Mouse (Mus musculus) MEL (cell line): ENCODE data around the gene Pde3a. TPM values are rescaled to one million over a fixed set of nuclear protein-coding genes. Genes with fewer than 3 reads are reported as not detected.

ENCODE experiments used
- DNase-seq: peaks from one replicate; pipeline ENCODE4 v3.0.0; 2011; ENCODE audit warnings: low read depth, low spot score
- H3K27ac ChIP-seq: 2 replicates; pipeline ENCODE4 v1.5.1; 2012; ENCODE audit warnings: low read depth, mild to moderate bottlenecking, control low read depth, low read length, moderate library complexity; ENCODE audit not compliant: control insufficient read depth
- H3K27me3 ChIP-seq, 2 experiments: fragments of 150-350 bp in 1 of 2; sonication (generic) in 1 of 2; 2 replicates each; pipeline ENCODE4 v1.6.1; 2012; ENCODE audit warnings: low read length in 2 of 2, mild to moderate bottlenecking in 2 of 2, improper control_type of control experiment in 1 of 2, moderate library complexity in 1 of 2; ENCODE audit not compliant: insufficient read depth in 2 of 2, control insufficient read depth in 1 of 2
- H3K36me3 ChIP-seq, 2 experiments: 2 replicates each; pipeline ENCODE4 v1.6.1; 2012 to 2014; ENCODE audit warnings: low read length in 2 of 2, improper control_type of control experiment in 1 of 2, inconsistent platforms in 1 of 2, mild to moderate bottlenecking in 1 of 2; ENCODE audit not compliant: insufficient read depth in 2 of 2, control insufficient read depth in 1 of 2
- H3K4me1 ChIP-seq, 2 experiments: fragments of 150-350 bp in 1 of 2; sonication (generic) in 1 of 2; 2 replicates each; pipeline ENCODE4 v1.6.1; 2012; ENCODE audit warnings: low read length in 2 of 2, improper control_type of control experiment in 1 of 2, mild to moderate bottlenecking in 1 of 2; ENCODE audit not compliant: insufficient read depth in 2 of 2, control insufficient read depth in 1 of 2
- H3K4me3 ChIP-seq, 2 experiments: fragments of 150-350 bp in 1 of 2; sonication (generic) in 1 of 2; 2 replicates each; pipeline ENCODE4 v1.5.1; 2012; ENCODE audit warnings: low read depth in 2 of 2, low read length in 2 of 2, mild to moderate bottlenecking in 2 of 2, moderate library complexity in 2 of 2, control low read depth in 1 of 2, improper control_type of control experiment in 1 of 2; ENCODE audit not compliant: control insufficient read depth in 1 of 2, insufficient read depth in 1 of 2
- H3K79me2 ChIP-seq: 2 replicates; pipeline ENCODE4 v1.6.1; 2012; ENCODE audit warnings: mild to moderate bottlenecking, low read length, moderate library complexity; ENCODE audit not compliant: control insufficient read depth, poor library complexity, insufficient read depth
- H3K9ac ChIP-seq: 2 replicates; pipeline ENCODE4 v1.6.1; 2012; ENCODE audit warnings: low read depth, mild to moderate bottlenecking, control low read depth, low read length, moderate library complexity; ENCODE audit not compliant: control insufficient read depth, poor library complexity, severe bottlenecking
- H3K9me3 ChIP-seq: fragments of 150-350 bp; sonication (generic); replicated peaks from 2 replicates; pipeline ENCODE4 v1.6.1; 2012; ENCODE audit warnings: mild to moderate bottlenecking, low read length, improper control_type of control experiment, moderate library complexity; ENCODE audit not compliant: insufficient read depth
- E2F4 ChIP-seq: IDR thresholded peaks from 2 replicates; pipeline ENCODE4 v1.6.1; 2011; ENCODE audit warnings: low read depth, low read length, improper control_type of control experiment, borderline replicate concordance
- ELF1 ChIP-seq: IDR thresholded peaks from 2 replicates; pipeline ENCODE4 v1.6.1; 2014; ENCODE audit warnings: low read depth, mild to moderate bottlenecking, inconsistent platforms, low read length, improper control_type of control experiment, moderate library complexity
- EP300 ChIP-seq, 2 experiments: IDR thresholded peaks; 2 replicates each; pipeline ENCODE4 v1.6.1; 2011; ENCODE audit warnings: improper control_type of control experiment in 2 of 2, low read length in 2 of 2, low read depth in 1 of 2, mild to moderate bottlenecking in 1 of 2
- ETS1 ChIP-seq: IDR thresholded peaks from 2 replicates; pipeline ENCODE4 v1.6.1; 2012; ENCODE audit warnings: low read depth, mild to moderate bottlenecking, inconsistent platforms, low read length, improper control_type of control experiment, moderate library complexity
- GABPA ChIP-seq: IDR thresholded peaks from 2 replicates; pipeline ENCODE4 v1.6.1; 2012; ENCODE audit warnings: low read depth, mild to moderate bottlenecking, inconsistent platforms, low read length, improper control_type of control experiment, moderate library complexity
- HCFC1 ChIP-seq: IDR thresholded peaks from 2 replicates; pipeline ENCODE4 v1.6.1; 2012; ENCODE audit warnings: low read depth, mild to moderate bottlenecking, inconsistent platforms, low read length, improper control_type of control experiment, moderate library complexity
- JUND ChIP-seq: IDR thresholded peaks from 2 replicates; pipeline ENCODE4 v1.6.1; 2011; ENCODE audit warnings: low read depth, mild to moderate bottlenecking, improper control_type of control experiment, low read length
- KAT2A ChIP-seq: conservative IDR thresholded peaks from 2 replicates; pipeline ENCODE4 v1.6.1; 2012; ENCODE audit warnings: low read depth, low read length, improper control_type of control experiment, inconsistent platforms
- MAFK ChIP-seq: IDR thresholded peaks from 2 replicates; pipeline ENCODE4 v1.6.1; 2011; ENCODE audit warnings: low read depth, mild to moderate bottlenecking, low read length, improper control_type of control experiment, borderline replicate concordance
- MAX ChIP-seq: IDR thresholded peaks from 2 replicates; pipeline ENCODE4 v1.6.1; 2011; ENCODE audit warnings: low read length, improper control_type of control experiment
- MAZ ChIP-seq: IDR thresholded peaks from 2 replicates; pipeline ENCODE4 v1.6.1; 2012; ENCODE audit warnings: low read depth, mild to moderate bottlenecking, inconsistent platforms, low read length, improper control_type of control experiment
- MXI1 ChIP-seq: IDR thresholded peaks from 2 replicates; pipeline ENCODE4 v1.6.1; 2011; ENCODE audit warnings: mild to moderate bottlenecking, low read depth, low read length, improper control_type of control experiment
- MYB ChIP-seq: IDR thresholded peaks from 2 replicates; pipeline ENCODE4 v1.6.1; 2011; ENCODE audit warnings: mild to moderate bottlenecking, low read depth, low read length, improper control_type of control experiment
- MYC ChIP-seq: IDR thresholded peaks from 2 replicates; pipeline ENCODE4 v1.6.1; 2011; ENCODE audit warnings: low read depth, mild to moderate bottlenecking, low read length, improper control_type of control experiment, moderate library complexity
- NRF1 ChIP-seq: IDR thresholded peaks from 2 replicates; pipeline ENCODE4 v1.6.1; 2014; ENCODE audit warnings: low read depth, mild to moderate bottlenecking, inconsistent platforms, low read length, improper control_type of control experiment, moderate library complexity; ENCODE audit not compliant: poor library complexity, insufficient read depth, severe bottlenecking
- POLR2A ChIP-seq, 2 experiments: IDR thresholded peaks; 2 replicates each; pipeline ENCODE4 v1.6.1; 2011 to 2012; ENCODE audit warnings: low read length in 2 of 2, mild to moderate bottlenecking in 2 of 2, control low read depth in 1 of 2, improper control_type of control experiment in 1 of 2, low read depth in 1 of 2, moderate library complexity in 1 of 2; ENCODE audit not compliant: control insufficient read depth in 1 of 2, insufficient read depth in 1 of 2, poor library complexity in 1 of 2
- POLR2AphosphoS2 ChIP-seq: IDR thresholded peaks from 2 replicates; pipeline ENCODE4 v1.6.1; 2011; ENCODE audit warnings: low read length, improper control_type of control experiment
- POLR2AphosphoS5 ChIP-seq: IDR thresholded peaks from 2 replicates; pipeline ENCODE4 v1.6.1; 2012; ENCODE audit warnings: low read depth, borderline replicate concordance, mild to moderate bottlenecking, inconsistent platforms, low read length, moderate library complexity, mixed read lengths
- SIN3A ChIP-seq: IDR thresholded peaks from 2 replicates; pipeline ENCODE4 v1.6.1; 2012; ENCODE audit warnings: low read length, improper control_type of control experiment, inconsistent platforms
- SMC3 ChIP-seq: IDR thresholded peaks from 2 replicates; pipeline ENCODE4 v1.6.1; 2011; ENCODE audit warnings: low read depth, low read length, improper control_type of control experiment
- TAL1 ChIP-seq: IDR thresholded peaks from 2 replicates; pipeline ENCODE4 v1.6.1; 2012; ENCODE audit warnings: mild to moderate bottlenecking, inconsistent platforms, low read length, moderate library complexity, mixed read lengths
- TBP ChIP-seq: IDR thresholded peaks from 2 replicates; pipeline ENCODE4 v1.8.0; 2011; ENCODE audit warnings: low read depth, low read length, improper control_type of control experiment
- TCF12 ChIP-seq: IDR thresholded peaks from 2 replicates; pipeline ENCODE4 v1.6.1; 2014; ENCODE audit warnings: low read depth, mild to moderate bottlenecking, inconsistent platforms, low read length, improper control_type of control experiment, moderate library complexity
- USF1 ChIP-seq: IDR thresholded peaks from 2 replicates; pipeline ENCODE4 v1.6.1; 2014; ENCODE audit warnings: low read depth, mild to moderate bottlenecking, inconsistent platforms, low read length, improper control_type of control experiment, moderate library complexity
- ZC3H11A ChIP-seq: IDR thresholded peaks from 2 replicates; pipeline ENCODE4 v1.6.1; 2012; ENCODE audit warnings: low read depth, mild to moderate bottlenecking, inconsistent platforms, low read length, improper control_type of control experiment
- ZKSCAN1 ChIP-seq: IDR thresholded peaks from 2 replicates; pipeline ENCODE4 v1.6.1; 2012; ENCODE audit warnings: low read depth, mild to moderate bottlenecking, inconsistent platforms, low read length, improper control_type of control experiment, moderate library complexity
- polyA plus RNA-seq, 2 experiments: library from polyadenylated mRNA; stranded (reverse) in 1 of 2; unstranded in 1 of 2; fragments of >175 nt in 1 of 2; fragments of >200 nt in 1 of 2; gene quantifications; 2 replicates each; pipeline versions ENCODE4 v1.2.1 to v1.2.4; 2012; ENCODE audit warnings: low replicate concordance in 2 of 2, low read depth in 1 of 2; ENCODE audit not compliant: insufficient read length in 2 of 2, insufficient read depth in 1 of 2, missing spikeins in 1 of 2
- total RNA-seq: library from RNA; depleted of rRNA; stranded (reverse); fragments of 300-350 nt; gene quantifications from 2 replicates; pipeline ENCODE4 v1.2.3, GENCODE M21; 2012

The Pde3a gene
- total and polyA plus RNA-seq, 3 experiments: not detected

DNA sequence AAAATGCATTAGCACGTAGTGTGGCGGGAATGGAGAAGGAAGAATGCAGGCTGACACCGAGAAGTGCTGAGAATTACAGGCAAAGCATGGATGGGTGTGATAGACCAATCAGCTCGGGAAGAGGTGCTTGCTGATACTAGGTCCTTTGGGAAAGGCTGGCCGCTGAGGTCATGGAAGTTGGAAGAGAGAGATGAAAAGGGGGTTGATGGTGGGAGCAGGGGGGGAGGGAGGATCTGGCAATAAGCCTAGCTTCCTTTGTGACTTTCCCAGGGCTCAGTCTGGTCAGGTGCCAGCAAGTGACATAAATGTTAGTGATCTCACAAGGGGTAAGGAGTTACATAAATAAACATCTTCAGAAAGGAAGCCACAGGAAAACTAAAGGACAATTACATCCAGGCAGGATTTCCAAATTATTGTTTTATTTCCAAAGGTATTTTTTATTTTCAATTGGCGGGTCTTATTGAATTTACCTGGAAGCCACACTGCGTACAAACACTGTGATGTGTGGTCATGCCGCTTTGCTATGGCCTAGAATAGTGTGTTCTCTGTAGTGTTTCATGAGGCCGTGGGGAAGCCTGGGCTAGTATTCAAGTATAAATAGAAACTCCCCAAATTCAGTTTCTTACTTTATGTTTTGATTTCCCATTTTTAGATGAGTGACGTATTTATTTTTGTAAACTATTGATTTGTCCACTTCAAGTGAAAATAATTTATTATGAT lies 236.4 kb downstream of the Pde3a start:
- Histone ChIP-seq H3K36me3 (no peaks in the 10 kb centered on the region), H3K27ac (no peak overlapping the region), H3K9me3 (no peaks in the 10 kb centered on the region), H3K27me3 (no peaks in the 10 kb centered on the region), H3K4me1 (no peaks in the 10 kb centered on the region), H3K79me2 (no peaks in the 10 kb centered on the region), H3K4me3 (no peak overlapping the region), H3K9ac (no peak overlapping the region)
- DNase-seq: no peak
- TF ChIP-seq TAL1: no peak
- no peak for TF ChIP-seq POLR2AphosphoS2
- no peak for TF ChIP-seq MAFK
- no peak for TF ChIP-seq USF1
- TF ChIP-seq GABPA: no peak
- no peak for TF ChIP-seq JUND
- no peak for TF ChIP-seq KAT2A
- TF ChIP-seq SIN3A: no peak
- TF ChIP-seq TCF12: no peak
- no peak for TF ChIP-seq HCFC1
- no peak for TF ChIP-seq MAZ
- no peak for TF ChIP-seq NRF1
- no peak for TF ChIP-seq MAX
- no peak for TF ChIP-seq SMC3
- no peak for TF ChIP-seq E2F4
- TF ChIP-seq POLR2AphosphoS5: no peak

DNA sequence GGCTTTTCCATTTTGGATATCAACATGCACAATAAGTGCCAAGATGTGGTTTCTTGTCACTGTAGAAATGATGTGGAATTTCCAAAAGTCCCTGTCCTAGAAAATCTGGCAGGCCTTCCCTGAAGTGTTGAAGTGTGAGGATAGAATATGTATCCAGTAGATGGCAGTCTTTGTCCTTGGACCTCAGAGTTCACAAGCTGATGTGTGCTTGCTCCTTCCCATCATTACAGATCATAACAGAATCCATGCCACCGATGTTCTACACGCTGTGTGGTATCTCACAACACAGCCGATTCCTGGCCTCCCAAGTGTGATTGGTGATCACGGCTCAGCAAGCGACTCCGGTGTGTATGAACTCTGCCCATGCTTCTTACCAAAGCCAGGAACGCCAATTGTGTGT lies 238.2 kb downstream of the Pde3a start:
- Histone ChIP-seq H3K79me2 (no peaks in the 10 kb centered on the region), H3K9me3 (no peaks in the 10 kb centered on the region), H3K4me1 (no peaks in the 10 kb centered on the region), H3K9ac (no peak overlapping the region), H3K27me3 (no peaks in the 10 kb centered on the region), H3K36me3 (no peaks in the 10 kb centered on the region), H3K4me3 (no peak overlapping the region)
- DNase-seq: no peak
- TF ChIP-seq JUND (no peak), POLR2A (IDR thresholded peaks at IDR 0.05; ENCODE audit: control insufficient read depth in 1 of 2, insufficient read depth in 1 of 2, low read depth in 1 of 2, low read length in 2 of 2, poor library complexity in 1 of 2) (no peak), ZC3H11A (no peak), SMC3 (no peak), HCFC1 (no peak), ETS1 (no peak), MYB (no peak), MAX (no peak), TBP (no peak), ELF1 (no peak), MXI1 (no peak), TCF12 (no peak), EP300 (IDR thresholded peaks at IDR 0.05; ENCODE audit: low read depth in 1 of 2, low read length in 2 of 2) (no peak), MYC (no peak), POLR2AphosphoS2 (no peak), MAFK (no peak), ZKSCAN1 (no peak)
- TF ChIP-seq, all 39 proteins: peak for 0
- H3K27ac ChIP-seq: no peak overlapping the region
